Mouse (Mus musculus) ES-E14 (cell line): ENCODE data around the gene Tenm3. TPM values are rescaled to one million over a fixed set of nuclear protein-coding genes. Genes with fewer than 3 reads are reported as not detected.

Experiments
- DNase-seq: peaks from one replicate; pipeline ENCODE4 v3.0.0-alpha.2; 2013; ENCODE audit warnings: low read depth, low spot score
- H3K27ac ChIP-seq: 2 replicates; pipeline ENCODE4 v1.5.1; 2012; ENCODE audit warnings: low read depth, mild to moderate bottlenecking, low read length, moderate library complexity, mixed read lengths; ENCODE audit not compliant: poor library complexity, insufficient read depth, severe bottlenecking
- H3K36me3 ChIP-seq: 2 replicates; pipeline ENCODE4 v1.6.1; 2012; ENCODE audit warnings: mild to moderate bottlenecking, low read length, moderate library complexity, mixed read lengths; ENCODE audit not compliant: control insufficient read depth, poor library complexity, insufficient read depth, severe bottlenecking
- H3K4me1 ChIP-seq, 2 experiments: fragments of 150-350 bp in 1 of 2; sonication (generic) in 1 of 2; 2 replicates each; pipeline ENCODE4 v1.6.1; 2012; ENCODE audit warnings: low read length in 2 of 2, mild to moderate bottlenecking in 1 of 2, mixed read lengths in 1 of 2; ENCODE audit not compliant: control insufficient read depth in 2 of 2, insufficient read depth in 2 of 2, poor library complexity in 1 of 2
- H3K4me3 ChIP-seq, 2 experiments: fragments of 150-350 bp in 1 of 2; sonication (generic) in 1 of 2; 2 replicates each; pipeline ENCODE4 v1.5.1; 2012; ENCODE audit warnings: low read length in 2 of 2, low read depth in 1 of 2, mild to moderate bottlenecking in 1 of 2, mixed read lengths in 1 of 2; ENCODE audit not compliant: insufficient read depth in 1 of 2, poor library complexity in 1 of 2, severe bottlenecking in 1 of 2
- H3K9ac ChIP-seq: 2 replicates; pipeline ENCODE4 v1.6.1; 2012; ENCODE audit warnings: low read depth, mild to moderate bottlenecking, low read length, mixed read lengths; ENCODE audit not compliant: poor library complexity, insufficient read depth, severe bottlenecking
- H3K9me3 ChIP-seq: fragments of 150-350 bp; sonication (generic); 2 replicates; pipeline ENCODE4 v1.6.1; 2012; ENCODE audit warnings: low read depth, mild to moderate bottlenecking, low read length; ENCODE audit not compliant: control insufficient read depth, insufficient read depth
- CHD2 ChIP-seq: IDR thresholded peaks from 2 replicates; pipeline ENCODE4 v1.6.1; 2014; ENCODE audit warnings: mild to moderate bottlenecking, low read depth, low read length, inconsistent platforms
- HCFC1 ChIP-seq: IDR thresholded peaks from 2 replicates; pipeline ENCODE4 v1.6.1; 2012; ENCODE audit warnings: low read length, inconsistent platforms, borderline replicate concordance; ENCODE audit not compliant: insufficient read depth
- MAFK ChIP-seq: IDR thresholded peaks from 2 replicates; pipeline ENCODE4 v1.6.1; 2014; ENCODE audit warnings: mild to moderate bottlenecking, low read depth, low read length, inconsistent platforms; ENCODE audit not compliant: insufficient read depth
- ZC3H11A ChIP-seq: IDR thresholded peaks from 2 replicates; pipeline ENCODE4 v1.6.1; 2012; ENCODE audit warnings: low read depth, mild to moderate bottlenecking, inconsistent platforms, low read length, borderline replicate concordance
- ZNF384 ChIP-seq: IDR thresholded peaks from 2 replicates; pipeline ENCODE4 v1.6.1; 2012; ENCODE audit warnings: low read depth, low read length, inconsistent platforms
- in situ Hi-C, 2 experiments: fragments of 600-800 bp; cut with MboI; formaldehyde crosslinking; loops; one replicate each; pipeline ENCODE4 v1.15.1; 2025; ENCODE audit warnings: low sequenced_read_pairs in 2 of 2, inconsistent platforms in 1 of 2; ENCODE audit not compliant: unreplicated experiment in 2 of 2
- total RNA-seq: library from RNA; depleted of rRNA; stranded (reverse); fragments of 300-350 nt; gene quantifications from 2 replicates; pipeline ENCODE4 v1.2.3, GENCODE M21; 2012

Tenm3 gene
- total RNA-seq, 1 experiment: 33.5 TPM

- H3K4me3 ChIP-seq: no peak overlapping the region
- TF ChIP-seq MAFK: no peak
- no peak for TF ChIP-seq ZNF384
- no peak for TF ChIP-seq HCFC1
- no peak for TF ChIP-seq CHD2
- no peak for TF ChIP-seq ZC3H11A
- no peak overlapping the region for H3K9ac ChIP-seq
- no peaks in the 10 kb centered on the region for H3K36me3 ChIP-seq
- H3K27ac ChIP-seq: no peak overlapping the region
- H3K4me1 ChIP-seq: no peaks in the 10 kb centered on the region
- in situ Hi-C loops: no loop called here
- no peak for DNase-seq
- no peaks in the 10 kb centered on the region for H3K9me3 ChIP-seq
Measured at GRCm38 (mm10) chr8:48633426-48633825, 210.3 kb downstream of the Tenm3 start.

GRCm38 (mm10) chr8:48622517-48623153 is 221.1 kb downstream of the Tenm3 start:
- Histone ChIP-seq H3K4me3 (no peak overlapping the region), H3K36me3 (no peaks in the 10 kb centered on the region), H3K27ac (no peak overlapping the region), H3K9ac (no peak overlapping the region), H3K9me3 (no peaks in the 10 kb centered on the region), H3K4me1 (no peaks in the 10 kb centered on the region)
- TF ChIP-seq CHD2 (no peak), MAFK (no peak), ZC3H11A (no peak), ZNF384 (no peak), HCFC1 (no peak)
- in situ Hi-C loops: no loop called here
- DNase-seq: no peak

GRCm38 (mm10) chr8:48615088-48615487 is 228.7 kb downstream of the Tenm3 start:
- no peak for DNase-seq

GRCm38 (mm10) chr8:48611934-48612512 is 231.7 kb downstream of the Tenm3 start:
- Histone ChIP-seq H3K27ac (no peak overlapping the region), H3K4me1 (no peaks in the 10 kb centered on the region), H3K4me3 (no peak overlapping the region), H3K36me3 (no peaks in the 10 kb centered on the region), H3K9me3 (no peaks in the 10 kb centered on the region), H3K9ac (no peak overlapping the region)
- DNase-seq: no peak
- no peak for TF ChIP-seq HCFC1
- TF ChIP-seq ZNF384: no peak
- no peak for TF ChIP-seq MAFK
- no peak for TF ChIP-seq CHD2
- no peak for TF ChIP-seq ZC3H11A
- in situ Hi-C loops: no loop called here

More at GRCm38 (mm10) chr8:48615088-48615487, 228.7 kb downstream of the Tenm3 start:
- Histone ChIP-seq H3K27ac (no peak overlapping the region), H3K36me3 (no peaks in the 10 kb centered on the region), H3K4me3 (no peak overlapping the region), H3K9me3 (no peaks in the 10 kb centered on the region), H3K4me1 (no peaks in the 10 kb centered on the region), H3K9ac (no peak overlapping the region)
- in situ Hi-C loops: no loop called here
- TF ChIP-seq HCFC1 (no peak), ZNF384 (no peak), CHD2 (no peak), MAFK (no peak), ZC3H11A (no peak)
